Mouse (Mus musculus) splenic B cell, adult 2 months (primary cell): ENCODE data around the gene Katnal1.
A peak's percentile ranks its signal among the peaks of the same experiment; 100 is the strongest.

Experiments used
- DNase-seq: peaks from one replicate; pipeline ENCODE4 v3.0.0-alpha.2; 2011; ENCODE audit warnings: low read depth, low spot score
- H3K27me3 ChIP-seq: 2 replicates; pipeline ENCODE4 v1.6.1; 2012; ENCODE audit warnings: mild to moderate bottlenecking, low read length, moderate library complexity, mixed read lengths; ENCODE audit not compliant: control insufficient read depth, poor library complexity, insufficient read depth, severe bottlenecking
- H3K36me3 ChIP-seq: 2 replicates; pipeline ENCODE4 v1.6.1; 2012; ENCODE audit warnings: mild to moderate bottlenecking, low read length, moderate library complexity, mixed read lengths; ENCODE audit not compliant: control insufficient read depth, poor library complexity, insufficient read depth, severe bottlenecking

Gene Katnal1

GRCm38 (mm10) chr5:148945735-148946134, 16.6 kb upstream of the Katnal1 start:
- peak; percentile 73 for DNase-seq
- no peaks in the 10 kb centered on the region for H3K36me3 ChIP-seq

GRCm38 (mm10) chr5:148944024-148944423, 14.9 kb upstream of the Katnal1 start:
- Histone ChIP-seq H3K27me3 (no peaks in the 10 kb centered on the region), H3K36me3 (no peaks in the 10 kb centered on the region)
- no peak for DNase-seq

More at GRCm38 (mm10) chr5:148945735-148946134, 16.6 kb upstream of the Katnal1 start:
- H3K27me3 ChIP-seq, result no peaks in the 10 kb centered on the region

- no peak for DNase-seq
- Histone ChIP-seq H3K27me3 (no peaks in the 10 kb centered on the region), H3K36me3 (no peaks in the 10 kb centered on the region)
Observed at GRCm38 (mm10) chr5:148943444-148943843, 14.3 kb upstream of the Katnal1 start.

- Histone ChIP-seq H3K36me3 (no peaks in the 10 kb centered on the region), H3K27me3 (no peaks in the 10 kb centered on the region)
- DNase-seq, result no peak
Observed at GRCm38 (mm10) chr5:148942957-148943356, 13.8 kb upstream of the Katnal1 start.

- peak; percentile 50 for DNase-seq
- Histone ChIP-seq H3K27me3 (no peaks in the 10 kb centered on the region), H3K36me3 (no peaks in the 10 kb centered on the region)
Observed at GRCm38 (mm10) chr5:148942305-148942704, 13.2 kb upstream of the Katnal1 start.

- no peaks in the 10 kb centered on the region for H3K27me3 ChIP-seq
- H3K36me3 ChIP-seq, result no peaks in the 10 kb centered on the region
- DNase-seq, result no peak
Observed at GRCm38 (mm10) chr5:148941867-148942266, 12.7 kb upstream of the Katnal1 start.

GRCm38 (mm10) chr5:148939948-148940382, 10.8 kb upstream of the Katnal1 start:
- Histone ChIP-seq H3K36me3 (no peaks in the 10 kb centered on the region), H3K27me3 (no peaks in the 10 kb centered on the region)
- DNase-seq, result no peak

GRCm38 (mm10) chr5:148936516-148936951, 7.4 kb upstream of the Katnal1 start:
- Histone ChIP-seq H3K27me3 (no peaks in the 10 kb centered on the region), H3K36me3 (no peaks in the 10 kb centered on the region)
- no peak for DNase-seq

- Histone ChIP-seq H3K36me3 (no peaks in the 10 kb centered on the region), H3K27me3 (no peaks in the 10 kb centered on the region)
- no peak for DNase-seq
Observed at GRCm38 (mm10) chr5:148935871-148936270, 6.8 kb upstream of the Katnal1 start.

- H3K36me3 ChIP-seq, result no peaks in the 10 kb centered on the region
- H3K27me3 ChIP-seq, result no peaks in the 10 kb centered on the region
- no peak for DNase-seq
Observed at GRCm38 (mm10) chr5:148935071-148935821, 6.1 kb upstream of the Katnal1 start.

GRCm38 (mm10) chr5:148934457-148934856, 5.3 kb upstream of the Katnal1 start:
- Histone ChIP-seq H3K27me3 (no peaks in the 10 kb centered on the region), H3K36me3 (no peaks in the 10 kb centered on the region)
- DNase-seq, result no peak

GRCm38 (mm10) chr5:148933767-148934166, 4.6 kb upstream of the Katnal1 start:
- H3K27me3 ChIP-seq, result no peaks in the 10 kb centered on the region
- H3K36me3 ChIP-seq, result no peaks in the 10 kb centered on the region
- no peak for DNase-seq

- Histone ChIP-seq H3K27me3 (no peaks in the 10 kb centered on the region), H3K36me3 (no peaks in the 10 kb centered on the region)
- DNase-seq, result no peak
Observed at GRCm38 (mm10) chr5:148931301-148931700, 2.2 kb upstream of the Katnal1 start.

GRCm38 (mm10) chr5:148928382-148929115, 571 bp downstream of the Katnal1 start:
- no peaks in the 10 kb centered on the region for H3K36me3 ChIP-seq
- H3K27me3 ChIP-seq, result no peaks in the 10 kb centered on the region
- DNase-seq, result peak; percentile 92

- Histone ChIP-seq H3K36me3 (no peaks in the 10 kb centered on the region), H3K27me3 (no peaks in the 10 kb centered on the region)
- no peak for DNase-seq
Observed at GRCm38 (mm10) chr5:148927717-148928223, 1.4 kb downstream of the Katnal1 start.
